Mouse (Mus musculus): ENCODE data around the gene Gm20388.

- TF ChIP-seq POLR2A (IDR thresholded peaks at IDR 0.05; ENCODE audit: extremely low read depth, insufficient read depth, low read length) (no peak), CTCF (IDR thresholded peaks at IDR 0.05; ENCODE audit: extremely low read depth, insufficient read depth, low read length) (no peak)
These were observed 1133.2 kb downstream of the Gm20388 start for GRCm38 (mm10) chr8:121043719-121044440.

All from cortical plate, adult 2 months (tissue).